Mouse (Mus musculus): ENCODE measurements around the gene Adcy9. TPM values are rescaled to one million over a fixed set of nuclear protein-coding genes. Genes with fewer than 3 reads are reported as not detected.

Adcy9 gene
- polyA plus RNA-seq, 1 experiment from 2014 or later, result 10.4 TPM

DNA sequence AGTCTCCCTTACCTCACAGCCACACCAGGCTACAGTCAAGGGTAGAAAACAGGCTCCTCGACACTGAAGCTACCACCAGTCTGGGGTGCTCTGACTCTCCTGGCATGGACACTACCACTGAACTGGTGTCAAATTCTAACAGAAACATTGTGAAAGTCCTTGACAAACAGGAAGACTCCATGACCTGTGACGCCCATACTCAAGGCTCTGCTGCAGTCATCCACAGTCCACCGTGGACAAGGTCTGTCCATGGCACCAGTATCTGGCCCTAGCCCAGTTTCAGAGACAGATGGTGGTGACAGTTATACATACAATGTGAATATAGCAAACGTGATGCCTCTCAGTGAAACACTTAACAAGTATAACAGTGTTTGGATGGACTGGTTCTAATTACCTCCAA lies 11.5 kb upstream of the Adcy9 start:
- Histone ChIP-seq H3K27ac (no peak overlapping the region), H3K36me3 (ENCODE audit: inconsistent target) (no peaks in the 10 kb centered on the region), H3K4me3 (ENCODE audit: inconsistent target) (no peak overlapping the region), H3K79me2 (ENCODE audit: inconsistent target) (no peaks in the 10 kb centered on the region)
- 78% methylated on average over 4 of the region's 4 CpGs for WGBS (ENCODE audit: missing documents)

DNA sequence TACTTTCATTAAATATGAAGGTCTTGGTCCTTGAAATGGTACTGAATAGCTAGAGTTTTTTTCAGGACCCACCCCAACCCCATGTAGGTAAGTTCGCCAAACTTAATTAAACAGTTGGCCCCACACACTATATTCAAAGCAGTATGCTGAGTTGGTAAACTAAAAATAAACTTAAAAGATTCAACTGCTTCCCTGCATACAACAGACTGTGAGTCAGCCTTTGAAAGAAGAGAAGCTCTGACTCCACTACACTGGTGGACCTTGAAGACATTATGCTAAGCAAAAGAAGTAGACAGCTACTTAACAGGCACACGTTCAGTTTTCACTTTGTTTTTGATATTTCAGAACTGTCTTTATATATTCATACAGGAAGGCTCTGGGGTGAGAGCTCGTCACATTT lies 10.7 kb upstream of the Adcy9 start:
- H3K4me3 ChIP-seq (ENCODE audit: inconsistent target), result no peak overlapping the region
- no peak overlapping the region for H3K27ac ChIP-seq
- H3K79me2 ChIP-seq (ENCODE audit: inconsistent target), result no peaks in the 10 kb centered on the region
- WGBS (ENCODE audit: missing documents), result 94% methylated on average over 3 of the region's 3 CpGs
- H3K36me3 ChIP-seq (ENCODE audit: inconsistent target), result no peaks in the 10 kb centered on the region

DNA sequence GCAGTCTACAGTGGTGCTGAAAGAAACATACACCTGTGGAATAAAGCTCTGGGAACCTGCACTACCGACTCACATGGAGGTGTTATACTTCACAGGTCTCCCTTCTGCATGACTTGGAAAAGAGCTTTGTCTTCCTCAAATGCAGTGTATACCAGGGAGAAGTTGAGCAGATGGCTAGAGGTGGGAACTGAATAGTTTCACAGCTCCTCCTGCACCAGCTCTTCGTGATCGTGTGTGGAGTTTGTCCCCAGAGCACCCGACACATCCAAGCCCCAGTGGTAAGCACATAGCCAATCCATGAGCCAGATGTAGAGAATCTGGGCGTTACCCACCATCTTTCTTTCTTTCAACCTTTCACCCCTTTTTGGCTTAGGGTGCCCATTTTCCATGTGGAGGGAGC lies 9.9 kb upstream of the Adcy9 start:
- H3K36me3 ChIP-seq (ENCODE audit: inconsistent target), result no peaks in the 10 kb centered on the region
- H3K79me2 ChIP-seq (ENCODE audit: inconsistent target), result no peaks in the 10 kb centered on the region
- no peak overlapping the region for H3K4me3 ChIP-seq (ENCODE audit: inconsistent target)
- H3K27ac ChIP-seq, result no peak overlapping the region
- WGBS (ENCODE audit: missing documents), result 100% methylated on average over 5 of the region's 5 CpGs

DNA sequence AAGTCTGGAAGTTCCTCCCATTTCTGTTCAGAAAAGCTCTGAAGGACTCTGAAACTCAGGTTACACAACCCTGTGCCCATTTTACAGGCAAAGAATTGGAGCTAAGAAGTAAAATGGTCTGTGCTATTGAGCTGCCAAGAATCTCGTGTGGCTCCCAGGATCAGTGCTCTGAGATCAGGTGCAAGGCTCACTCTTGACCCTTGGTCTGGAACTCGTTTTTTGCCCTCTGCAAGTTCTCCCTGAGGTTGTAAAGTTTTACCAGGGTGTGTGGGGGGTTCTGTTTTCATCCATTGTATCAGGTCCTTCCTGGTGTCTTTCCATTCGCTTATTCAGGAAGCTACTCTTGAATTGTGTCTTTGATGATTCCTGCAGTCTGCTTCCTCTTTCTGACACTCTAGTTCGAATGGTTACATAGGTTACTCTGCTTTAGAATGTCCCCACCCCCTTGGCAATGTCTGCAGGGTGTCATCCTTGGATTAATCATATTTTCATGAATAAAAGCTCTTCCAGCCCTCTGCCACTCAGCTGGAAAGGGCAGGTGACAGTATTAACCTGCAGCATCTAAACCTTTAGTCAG lies 5.4 kb upstream of the Adcy9 start:
- no peaks in the 10 kb centered on the region for H3K79me2 ChIP-seq (ENCODE audit: inconsistent target)
- H3K27ac ChIP-seq, result no peak overlapping the region
- H3K4me3 ChIP-seq (ENCODE audit: inconsistent target), result no peak overlapping the region
- no peaks in the 10 kb centered on the region for H3K36me3 ChIP-seq (ENCODE audit: inconsistent target)
- 14% methylated on average over 4 of the region's 4 CpGs for WGBS (ENCODE audit: missing documents)

GRCm38 (mm10) chr16:4423613-4424012 lies 3.3 kb upstream of the Adcy9 start:
- no peak overlapping the region for H3K27ac ChIP-seq
- H3K36me3 ChIP-seq (ENCODE audit: inconsistent target), result no peaks in the 10 kb centered on the region; the same call in 1 of the 2 replicates
- peaks cover 8% of the 10 kb centered on the region; the same call in 1 of the 2 replicates for H3K79me2 ChIP-seq (ENCODE audit: inconsistent target)
- no peak overlapping the region for H3K4me3 ChIP-seq (ENCODE audit: inconsistent target)
- WGBS (ENCODE audit: missing documents), result 84% methylated on average over 5 of the region's 5 CpGs

DNA sequence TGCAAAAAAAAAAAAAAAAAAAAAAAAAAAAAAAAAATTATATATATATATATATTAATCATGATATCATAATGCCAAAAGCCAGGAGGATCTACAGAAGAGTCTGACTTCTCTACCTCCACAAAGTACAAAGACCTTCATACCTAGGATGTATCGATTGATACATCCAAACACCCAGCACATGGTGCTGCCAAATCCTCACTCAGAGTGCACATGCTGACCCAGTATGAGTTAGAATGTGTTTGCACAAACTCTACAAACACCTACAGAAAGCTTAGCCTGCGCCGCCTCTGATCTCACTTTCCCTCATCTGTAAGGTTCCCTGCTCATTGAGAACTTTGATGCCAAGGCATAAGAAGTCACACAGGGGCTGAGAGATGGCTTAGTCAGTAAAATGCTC lies 2.7 kb upstream of the Adcy9 start:
- 93% methylated on average over 2 of the region's 3 CpGs for WGBS (ENCODE audit: missing documents)
- Histone ChIP-seq H3K36me3 (ENCODE audit: inconsistent target) (no peaks in the 10 kb centered on the region; the same call in 1 of the 2 replicates), H3K4me3 (ENCODE audit: inconsistent target) (no peak overlapping the region), H3K27ac (no peak overlapping the region), H3K79me2 (ENCODE audit: inconsistent target) (peaks cover 14% of the 10 kb centered on the region; the same call in 1 of the 2 replicates)

GRCm38 (mm10) chr16:4419546-4420297 lies 576 bp downstream of the Adcy9 start:
- no peaks in the 10 kb centered on the region; the same call in 1 of the 2 replicates for H3K36me3 ChIP-seq (ENCODE audit: inconsistent target)
- WGBS (ENCODE audit: missing documents), result 1% methylated on average over 80 of the region's 85 CpGs
- peak overlapping the region; percentile 45 for H3K4me3 ChIP-seq (ENCODE audit: inconsistent target)
- no peak overlapping the region for H3K27ac ChIP-seq
- H3K79me2 ChIP-seq (ENCODE audit: inconsistent target), result peaks cover 46% of the 10 kb centered on the region

- Histone ChIP-seq H3K79me2 (ENCODE audit: inconsistent target) (peaks cover 54% of the 10 kb centered on the region), H3K36me3 (ENCODE audit: inconsistent target) (no peaks in the 10 kb centered on the region; the same call in 1 of the 2 replicates), H3K4me3 (ENCODE audit: inconsistent target) (peak overlapping the region; percentile 45), H3K27ac (no peak overlapping the region)
- WGBS (ENCODE audit: missing documents), result 55% methylated on average over 32 of the region's 32 CpGs
Measured at GRCm38 (mm10) chr16:4418776-4419545, 1.3 kb downstream of the Adcy9 start.

DNA sequence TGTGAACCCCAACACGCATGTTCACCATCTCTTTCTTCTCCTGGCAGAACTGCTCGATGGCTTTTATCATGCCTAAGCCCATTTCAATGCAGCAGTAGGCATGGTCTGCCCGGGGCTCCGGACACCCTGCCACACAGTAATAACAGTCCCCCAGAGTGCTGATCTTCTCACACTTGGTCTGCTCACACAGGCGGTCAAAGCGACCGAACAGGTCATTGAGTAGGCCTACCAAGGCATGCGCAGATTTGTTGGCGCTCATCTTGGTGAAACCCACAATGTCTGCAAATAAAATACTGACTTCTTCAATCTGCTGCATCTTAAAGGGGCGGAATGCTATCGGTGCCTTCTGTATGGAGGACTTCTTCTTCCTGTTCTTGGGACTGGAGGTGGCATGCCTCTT lies 2.2 kb downstream of the Adcy9 start:
- WGBS (ENCODE audit: missing documents), result 87% methylated on average over 8 of the region's 11 CpGs
- Histone ChIP-seq H3K4me3 (ENCODE audit: inconsistent target) (no peak overlapping the region), H3K79me2 (ENCODE audit: inconsistent target) (peaks cover 63% of the 10 kb centered on the region), H3K27ac (no peak overlapping the region), H3K36me3 (ENCODE audit: inconsistent target) (no peaks in the 10 kb centered on the region; the same call in 1 of the 2 replicates)

GRCm38 (mm10) chr16:4417455-4417854 lies 2.8 kb downstream of the Adcy9 start:
- Histone ChIP-seq H3K36me3 (ENCODE audit: inconsistent target) (peaks cover 3% of the 10 kb centered on the region; the same call in 1 of the 2 replicates), H3K27ac (no peak overlapping the region), H3K4me3 (ENCODE audit: inconsistent target) (0 out of 2 replicates have a peak overlapping the region, but pooled peaks have one; percentile 1), H3K79me2 (ENCODE audit: inconsistent target) (peaks cover 69% of the 10 kb centered on the region)
- 60% methylated on average over 7 of the region's 7 CpGs for WGBS (ENCODE audit: missing documents)

GRCm38 (mm10) chr16:4414881-4415585 lies 5.3 kb downstream of the Adcy9 start:
- Histone ChIP-seq H3K27ac (no peak overlapping the region), H3K36me3 (ENCODE audit: inconsistent target) (peaks cover 7% of the 10 kb centered on the region; the same call in 1 of the 2 replicates), H3K4me3 (ENCODE audit: inconsistent target) (no peak overlapping the region), H3K79me2 (ENCODE audit: inconsistent target) (peaks cover 93% of the 10 kb centered on the region)
- 80% methylated on average over 6 of the region's 8 CpGs for WGBS (ENCODE audit: missing documents)

- H3K36me3 ChIP-seq (ENCODE audit: inconsistent target), result peaks cover 7% of the 10 kb centered on the region; the same call in 1 of the 2 replicates
- H3K4me3 ChIP-seq (ENCODE audit: inconsistent target), result no peak overlapping the region
- peaks cover 99% of the 10 kb centered on the region for H3K79me2 ChIP-seq (ENCODE audit: inconsistent target)
- H3K27ac ChIP-seq, result no peak overlapping the region
- WGBS (ENCODE audit: missing documents), result 28% methylated on average over 9 of the region's 9 CpGs
Measured at GRCm38 (mm10) chr16:4413988-4414880, 6.1 kb downstream of the Adcy9 start.

GRCm38 (mm10) chr16:4413301-4413700 lies 7.0 kb downstream of the Adcy9 start:
- Histone ChIP-seq H3K79me2 (ENCODE audit: inconsistent target) (peaks cover 99% of the 10 kb centered on the region), H3K4me3 (ENCODE audit: inconsistent target) (no peak overlapping the region), H3K36me3 (ENCODE audit: inconsistent target) (peaks cover 7% of the 10 kb centered on the region; the same call in 1 of the 2 replicates), H3K27ac (no peak overlapping the region)
- 36% methylated on average over 14 of the region's 14 CpGs for WGBS (ENCODE audit: missing documents)

Data from macrophage (primary cell).